Mouse (Mus musculus) testis, adult 2 months (tissue): ENCODE measurements around the gene Slc6a4.

ENCODE experiments used
- CTCF ChIP-seq: fragments of 200-500 bp; IDR thresholded peaks from 2 replicates; pipeline ENCODE4 v1.5.1; 2012; ENCODE audit warnings: low read depth, mild to moderate bottlenecking, inconsistent platforms, low read length, moderate library complexity; ENCODE audit not compliant: control insufficient read depth, insufficient read depth, insufficient replicate concordance
- POLR2A ChIP-seq: fragments of 200-500 bp; IDR thresholded peaks from 2 replicates; pipeline ENCODE4 v1.6.1; 2012; ENCODE audit warnings: low read depth, mild to moderate bottlenecking, inconsistent platforms, low read length, moderate library complexity; ENCODE audit not compliant: control insufficient read depth

GRCm38 (mm10) chr11:77010762-77011475 lies 12.5 kb downstream of the Slc6a4 start:
- TF ChIP-seq CTCF (no peak), POLR2A (no peak)
